Mouse (Mus musculus) heart, adult 2 months (tissue): ENCODE measurements around the gene Lsp1.

ENCODE experiments used
- CTCF ChIP-seq: fragments of 200-600 bp; IDR thresholded peaks from 2 replicates; pipeline ENCODE4 v1.8.1; 2022; ENCODE audit warnings: antibody characterized with exemption, mild to moderate bottlenecking, moderate library complexity
- POLR2A ChIP-seq: fragments of 200-500 bp; IDR thresholded peaks from 2 replicates; pipeline ENCODE4 v1.6.1; 2011; ENCODE audit warnings: mild to moderate bottlenecking, low read depth, low read length, control low read depth; ENCODE audit not compliant: insufficient read depth

DNA sequence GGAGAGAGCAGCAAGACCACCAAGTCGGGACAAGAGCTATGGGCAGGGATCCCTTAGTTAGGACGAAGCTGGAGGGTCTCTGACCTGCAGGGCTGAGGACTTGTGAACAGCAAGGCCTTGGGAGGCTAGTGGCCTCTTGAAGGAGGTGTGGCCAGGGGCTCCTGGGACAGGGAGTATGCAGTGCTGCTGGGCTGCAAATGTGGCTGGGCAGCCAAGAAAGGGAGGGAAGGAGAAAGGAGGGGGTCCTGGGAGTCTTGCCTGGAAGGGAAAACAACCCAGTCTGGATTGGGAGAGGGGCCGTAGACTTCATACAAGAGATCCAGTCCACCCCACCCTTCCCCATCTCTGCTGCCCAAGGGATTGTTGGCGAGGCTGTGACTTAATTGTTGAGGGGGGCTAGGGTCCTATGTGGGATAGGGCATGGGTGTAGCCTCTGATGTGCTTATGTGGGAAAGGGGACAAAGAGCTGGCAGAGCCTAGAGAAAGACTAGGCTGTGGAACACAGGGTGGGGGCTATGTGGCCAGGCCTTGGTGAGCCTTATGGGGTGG is 71.4 kb downstream of the Lsp1 start:
- no peak for TF ChIP-seq CTCF
- no peak for TF ChIP-seq POLR2A
